Mouse (Mus musculus) limb, embryonic 12.5 days (tissue): ENCODE measurements at regions not wholly inside any gene's neighbourhood (a gene's known extent, or its start where the extent isn't known, plus 50 kb on each side); places are given as distances from the start of the nearest gene placed in this dataset.

Experiments
- ATAC-seq: fragments of 200-750 bp; cut with Nextera tagmentation; 2 replicates; pipeline ENCODE4 v1.8.0; 2017; ENCODE audit warnings: low read depth, moderate TSS enrichment; ENCODE audit not compliant: insufficient number of reproducible peaks, insufficient read depth, low FRiP score, low TSS enrichment
- H3K27ac ChIP-seq: fragments of 300-500 bp; sonication (generic); 2 replicates; pipeline ENCODE4 v1.5.1; 2016; ENCODE audit warnings: mild to moderate bottlenecking, moderate library complexity
- H3K27me3 ChIP-seq: fragments of 300-500 bp; sonication (generic); 2 replicates; pipeline ENCODE4 v1.6.1; 2016; ENCODE audit warnings: mild to moderate bottlenecking, moderate library complexity
- H3K36me3 ChIP-seq: fragments of 300-500 bp; sonication (generic); 2 replicates; pipeline ENCODE4 v1.6.1; 2016; ENCODE audit warnings: mild to moderate bottlenecking, moderate library complexity
- H3K4me1 ChIP-seq: fragments of 300-500 bp; sonication (generic); replicated peaks from 2 replicates; pipeline ENCODE4 v1.6.1; 2016
- H3K4me2 ChIP-seq: fragments of 300-500 bp; sonication (generic); 2 replicates; pipeline ENCODE4 v1.6.1; 2016; ENCODE audit warnings: mild to moderate bottlenecking, moderate library complexity
- H3K4me3 ChIP-seq: fragments of 300-500 bp; sonication (generic); replicated peaks from 2 replicates; pipeline ENCODE4 v1.5.1; 2016; ENCODE audit warnings: mild to moderate bottlenecking
- H3K9ac ChIP-seq: fragments of 300-500 bp; sonication (generic); replicated peaks from 2 replicates; pipeline ENCODE4 v1.6.1; 2016; ENCODE audit warnings: mild to moderate bottlenecking, moderate library complexity
- H3K9me3 ChIP-seq: fragments of 300-500 bp; sonication (generic); 2 replicates; pipeline ENCODE4 v1.6.1; 2016; ENCODE audit warnings: mild to moderate bottlenecking, moderate library complexity
- WGBS: fragments of 180-500 bp; shearing (Covaris S2); methylation state at CpG from one replicate; pipeline ENCODE4 v1.1.7; 2016; 5-methylcytosine and 5-hydroxymethylcytosine counted together

- H3K27ac ChIP-seq, result peak overlapping the region; percentile 86
- WGBS, result 11% methylated on average over 24 of the region's 24 CpGs
- H3K4me3 ChIP-seq, result 0 out of 2 replicates have a peak overlapping the region, but pooled peaks have one; percentile 1
- H3K9me3 ChIP-seq, result no peaks in the 10 kb centered on the region
- peak; percentile 17; the same call in 1 of the 2 replicates for ATAC-seq
- peaks cover 78% of the 10 kb centered on the region for H3K4me1 ChIP-seq
- no peaks in the 10 kb centered on the region; the same call in 1 of the 2 replicates for H3K27me3 ChIP-seq
- H3K9ac ChIP-seq, result no peak overlapping the region
- peak overlapping the region; percentile 41 for H3K4me2 ChIP-seq
- H3K36me3 ChIP-seq, result no peaks in the 10 kb centered on the region
Measured at GRCm38 (mm10) chr1:61301041-61302030, 323.6 kb downstream of the Icos start.

DNA sequence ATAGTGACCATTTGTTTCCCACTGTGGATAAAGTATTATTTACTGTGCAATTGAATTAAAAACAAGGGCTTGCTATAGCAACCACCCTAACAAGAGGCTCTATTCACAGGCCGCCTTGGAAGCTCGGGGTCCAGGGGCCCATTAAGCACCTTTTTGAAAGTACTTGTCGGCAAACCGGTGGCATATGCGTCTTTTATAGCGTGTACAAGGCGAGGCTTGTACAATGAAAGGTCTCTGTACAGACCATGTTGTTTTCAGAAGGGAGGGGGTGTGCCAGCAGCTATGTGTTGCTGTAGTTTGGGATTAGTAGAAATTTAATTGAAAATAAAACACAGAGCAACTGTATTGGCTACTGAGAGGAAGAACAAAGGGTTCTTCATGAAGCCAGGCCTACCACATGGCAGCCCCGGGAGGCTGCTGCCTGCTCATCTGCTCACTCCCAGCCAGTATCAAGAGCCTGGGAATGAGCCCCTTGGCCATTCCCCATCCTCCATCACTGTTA lies 324.9 kb downstream of the Icos start:
- no peaks in the 10 kb centered on the region; the same call in 1 of the 2 replicates for H3K27me3 ChIP-seq
- H3K9me3 ChIP-seq, result no peaks in the 10 kb centered on the region
- peaks cover 68% of the 10 kb centered on the region for H3K4me1 ChIP-seq
- no peak overlapping the region for H3K4me3 ChIP-seq
- peak; percentile 54 for ATAC-seq
- H3K4me2 ChIP-seq, result no peak overlapping the region
- WGBS, result 33% methylated on average over 8 of the region's 8 CpGs
- H3K27ac ChIP-seq, result peak overlapping the region; percentile 72; the same call in 1 of the 2 replicates
- no peak overlapping the region for H3K9ac ChIP-seq
- H3K36me3 ChIP-seq, result no peaks in the 10 kb centered on the region

DNA sequence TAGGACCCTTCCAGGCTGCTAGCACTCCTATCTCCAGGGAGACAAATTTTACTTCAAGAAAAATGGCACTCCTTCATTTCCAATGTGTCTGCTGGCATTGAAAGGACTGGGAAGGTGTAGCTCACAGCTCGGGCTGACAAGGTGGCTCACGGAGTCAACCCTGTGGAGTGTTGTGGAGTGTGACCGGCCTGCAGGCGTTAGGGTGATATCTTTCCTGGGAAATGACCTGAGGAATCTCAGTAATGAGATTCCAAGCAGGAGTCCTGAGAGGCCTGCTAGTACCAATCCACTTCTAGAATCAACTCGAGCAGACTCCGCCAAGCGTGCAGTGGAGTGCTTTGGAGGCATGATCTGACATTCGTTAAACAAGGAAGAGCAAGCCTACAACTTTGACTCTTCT lies 328.6 kb downstream of the Icos start:
- Histone ChIP-seq H3K27ac (no peak overlapping the region), H3K4me2 (no peak overlapping the region), H3K9me3 (no peaks in the 10 kb centered on the region), H3K36me3 (no peaks in the 10 kb centered on the region), H3K27me3 (no peaks in the 10 kb centered on the region; the same call in 1 of the 2 replicates), H3K9ac (no peak overlapping the region), H3K4me3 (no peak overlapping the region), H3K4me1 (peaks cover 41% of the 10 kb centered on the region)
- WGBS, result 65% methylated on average over 8 of the region's 8 CpGs
- no peak for ATAC-seq

GRCm38 (mm10) chr1:61309563-61309962 lies 329.1 kb upstream of the Pard3b start:
- ATAC-seq, result no peak

DNA sequence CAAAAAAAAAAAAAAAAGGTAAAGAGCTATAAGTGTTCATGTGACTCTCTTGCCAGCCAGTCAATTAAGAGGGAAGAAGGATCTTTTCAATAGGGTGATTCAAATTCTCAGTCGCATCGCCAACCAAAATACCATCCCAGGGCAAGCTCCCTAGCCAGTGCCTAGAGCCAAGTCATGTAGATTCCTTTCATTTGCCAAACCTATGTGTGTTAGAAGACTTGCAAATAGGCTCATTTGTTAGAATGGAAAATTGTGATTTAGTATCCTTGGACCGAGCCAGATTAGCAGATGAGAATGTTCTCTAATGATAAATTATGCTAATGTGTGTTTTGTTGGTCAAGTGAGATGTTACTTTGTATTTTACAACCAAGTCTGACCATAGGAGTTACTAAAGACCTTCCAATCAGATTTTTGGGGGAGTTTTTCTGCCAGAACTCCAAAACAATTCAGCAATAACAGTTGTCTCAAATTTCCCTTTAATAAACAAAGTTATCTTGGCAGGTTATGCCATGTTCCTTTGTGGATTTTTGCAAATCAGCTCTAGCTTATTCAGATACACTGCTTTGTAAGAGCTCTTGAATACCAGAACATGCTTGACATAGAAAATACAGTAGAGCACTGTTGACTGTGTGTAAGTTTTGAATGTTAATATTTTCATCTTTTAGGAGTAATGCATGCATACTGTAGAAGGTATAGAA lies 328.4 kb upstream of the Pard3b start:
- WGBS, result 88% methylated on average over 3 of the region's 3 CpGs
- Histone ChIP-seq H3K4me1 (peaks cover 22% of the 10 kb centered on the region), H3K4me3 (no peak overlapping the region), H3K4me2 (no peak overlapping the region), H3K27ac (no peak overlapping the region), H3K36me3 (no peaks in the 10 kb centered on the region), H3K27me3 (no peaks in the 10 kb centered on the region; the same call in 1 of the 2 replicates), H3K9me3 (no peaks in the 10 kb centered on the region), H3K9ac (no peak overlapping the region)
- ATAC-seq, result no peak

More at GRCm38 (mm10) chr1:61309563-61309962, 329.1 kb upstream of the Pard3b start:
- H3K27ac ChIP-seq, result no peak overlapping the region
- H3K4me3 ChIP-seq, result no peak overlapping the region
- no peaks in the 10 kb centered on the region for H3K36me3 ChIP-seq
- H3K4me1 ChIP-seq, result peaks cover 25% of the 10 kb centered on the region
- H3K9me3 ChIP-seq, result no peaks in the 10 kb centered on the region
- H3K4me2 ChIP-seq, result no peak overlapping the region
- no peak overlapping the region for H3K9ac ChIP-seq
- no peaks in the 10 kb centered on the region; the same call in 1 of the 2 replicates for H3K27me3 ChIP-seq
- WGBS, result 90% methylated on average over 1 of the region's 1 CpGs

GRCm38 (mm10) chr1:61310761-61311090 lies 327.9 kb upstream of the Pard3b start:
- H3K4me1 ChIP-seq, result peaks cover 17% of the 10 kb centered on the region
- no peak overlapping the region for H3K4me2 ChIP-seq
- no peaks in the 10 kb centered on the region; the same call in 1 of the 2 replicates for H3K27me3 ChIP-seq
- ATAC-seq, result no peak
- no peak overlapping the region for H3K4me3 ChIP-seq
- no peaks in the 10 kb centered on the region for H3K36me3 ChIP-seq
- 50% methylated on average over 2 of the region's 2 CpGs for WGBS
- H3K27ac ChIP-seq, result no peak overlapping the region
- no peaks in the 10 kb centered on the region for H3K9me3 ChIP-seq
- H3K9ac ChIP-seq, result no peak overlapping the region

GRCm38 (mm10) chr1:61313196-61313595 lies 325.4 kb upstream of the Pard3b start:
- Histone ChIP-seq H3K9me3 (no peaks in the 10 kb centered on the region), H3K27ac (no peak overlapping the region), H3K9ac (no peak overlapping the region), H3K4me3 (no peak overlapping the region), H3K4me2 (no peak overlapping the region), H3K4me1 (peaks cover 14% of the 10 kb centered on the region), H3K27me3 (no peaks in the 10 kb centered on the region), H3K36me3 (no peaks in the 10 kb centered on the region)
- WGBS, result 87% methylated on average over 4 of the region's 4 CpGs
- ATAC-seq, result no peak

GRCm38 (mm10) chr1:61316261-61316660 lies 322.4 kb upstream of the Pard3b start:
- ATAC-seq, result no peak
- Histone ChIP-seq H3K27me3 (no peaks in the 10 kb centered on the region), H3K36me3 (no peaks in the 10 kb centered on the region), H3K27ac (no peak overlapping the region), H3K9ac (no peak overlapping the region), H3K4me3 (no peak overlapping the region), H3K9me3 (no peaks in the 10 kb centered on the region), H3K4me2 (no peak overlapping the region), H3K4me1 (peaks cover 31% of the 10 kb centered on the region)
- 91% methylated on average over 4 of the region's 4 CpGs for WGBS

DNA sequence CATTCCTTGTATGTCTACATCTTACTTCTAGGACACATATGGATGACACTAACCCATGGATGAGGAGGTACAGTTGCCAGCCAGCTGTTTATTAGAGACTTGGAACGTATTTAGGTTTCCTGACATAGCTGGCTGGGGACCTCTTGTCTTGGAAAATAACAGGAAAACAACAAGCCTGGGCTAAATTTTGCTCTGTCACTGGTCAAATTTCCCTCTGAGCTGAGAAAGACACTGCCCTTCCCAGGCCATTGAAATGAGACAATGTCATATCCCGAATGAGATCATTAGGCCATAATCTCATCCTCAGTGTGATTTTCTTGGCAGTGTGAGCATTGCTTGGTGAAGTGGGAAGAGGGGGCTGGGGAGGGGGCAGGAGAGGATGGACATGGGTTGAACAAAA lies 321.9 kb upstream of the Pard3b start:
- H3K9ac ChIP-seq, result no peak overlapping the region
- WGBS, result 84% methylated on average over 2 of the region's 2 CpGs

GRCm38 (mm10) chr1:61318042-61318441 lies 320.6 kb upstream of the Pard3b start:
- Histone ChIP-seq H3K36me3 (no peaks in the 10 kb centered on the region), H3K9me3 (no peaks in the 10 kb centered on the region), H3K9ac (no peak overlapping the region), H3K4me1 (peaks cover 33% of the 10 kb centered on the region), H3K4me2 (no peak overlapping the region), H3K27me3 (no peaks in the 10 kb centered on the region), H3K27ac (no peak overlapping the region), H3K4me3 (no peak overlapping the region)
- no peak for ATAC-seq
- WGBS, result 88% methylated on average over 1 of the region's 1 CpGs

More for the DNA sequence above, 321.9 kb upstream of the Pard3b start:
- Histone ChIP-seq H3K9me3 (no peaks in the 10 kb centered on the region), H3K27ac (no peak overlapping the region), H3K4me2 (no peak overlapping the region), H3K27me3 (no peaks in the 10 kb centered on the region), H3K36me3 (no peaks in the 10 kb centered on the region), H3K4me1 (peaks cover 35% of the 10 kb centered on the region), H3K4me3 (no peak overlapping the region)
- ATAC-seq, result no peak
